Mouse (Mus musculus) neural tube, embryonic 10.5 days (tissue): Measurements from ENCODE around the gene 9430015G10Rik.
"Not testable (repeated sequence)": the region's sequence is repeated elsewhere in the genome, so short reads cannot be mapped to it uniquely, and the experiment has no call there.

Experiments
- DNase-seq: peaks from one replicate; pipeline ENCODE4 v3.0.0-alpha.2; 2017; ENCODE audit warnings: low spot score; ENCODE audit errors: extremely low spot score

The 9430015G10Rik gene

GRCm38 (mm10) chr4:156097770-156098366, 11.9 kb upstream of the 9430015G10Rik start:
- no peak for DNase-seq

- DNase-seq = no peak
These were observed 10.4 kb upstream of the 9430015G10Rik start for GRCm38 (mm10) chr4:156099427-156099826.

- no peak for DNase-seq
These were observed 9.3 kb upstream of the 9430015G10Rik start for GRCm38 (mm10) chr4:156100501-156100900.

- DNase-seq = no peak
These were observed 8.3 kb upstream of the 9430015G10Rik start for GRCm38 (mm10) chr4:156101481-156101903.

GRCm38 (mm10) chr4:156103342-156103741, 6.4 kb upstream of the 9430015G10Rik start:
- DNase-seq = no peak

- peak; percentile 63 for DNase-seq
These were observed 906 bp upstream of the 9430015G10Rik start for GRCm38 (mm10) chr4:156108606-156109546.

GRCm38 (mm10) chr4:156124077-156124476, 14.3 kb downstream of the 9430015G10Rik start:
- DNase-seq = no peak

- no peak for DNase-seq
These were observed 15.6 kb downstream of the 9430015G10Rik start for GRCm38 (mm10) chr4:156125393-156125792.

- DNase-seq = no peak
These were observed 17.1 kb downstream of the 9430015G10Rik start for GRCm38 (mm10) chr4:156126841-156127240.

- no peak for DNase-seq
These were observed 19.0 kb downstream of the 9430015G10Rik start for GRCm38 (mm10) chr4:156128746-156129145.

- DNase-seq = no peak
These were observed 20.7 kb downstream of the 9430015G10Rik start, which contains the start of gene Rnf223 for GRCm38 (mm10) chr4:156130436-156130835. Gene Rnf223, plus strand, starts transcription at chr4:156130513.

- DNase-seq = no peak
These were observed 21.2 kb downstream of the 9430015G10Rik start for GRCm38 (mm10) chr4:156130940-156131339.

GRCm38 (mm10) chr4:156133334-156133733, 23.6 kb downstream of the 9430015G10Rik start:
- no peak for DNase-seq

- no peak for DNase-seq
These were observed 24.3 kb downstream of the 9430015G10Rik start for GRCm38 (mm10) chr4:156133943-156134605.

GRCm38 (mm10) chr4:156135112-156135511, 25.3 kb downstream of the 9430015G10Rik start:
- DNase-seq = no peak

- no peak for DNase-seq
These were observed 26.0 kb downstream of the 9430015G10Rik start for GRCm38 (mm10) chr4:156135801-156136200.

GRCm38 (mm10) chr4:156136285-156137100, 26.7 kb downstream of the 9430015G10Rik start:
- DNase-seq = no peak

- DNase-seq = not testable (repeated sequence)
These were observed 41.1 kb downstream of the 9430015G10Rik start for GRCm38 (mm10) chr4:156150887-156151286.

GRCm38 (mm10) chr4:156154771-156155170, 45.0 kb downstream of the 9430015G10Rik start:
- DNase-seq = no peak

- no peak for DNase-seq
These were observed 56.7 kb downstream of the 9430015G10Rik start for GRCm38 (mm10) chr4:156166477-156166876.

- DNase-seq = no peak
These were observed 58.8 kb downstream of the 9430015G10Rik start for GRCm38 (mm10) chr4:156168611-156169010.
